Mouse (Mus musculus) olfactory bulb, adult 2 months (tissue): ENCODE results near the gene Izumo4.

Source experiments
- CTCF ChIP-seq: fragments of 200-500 bp; IDR thresholded peaks from 2 replicates; pipeline ENCODE4 v1.5.1; 2012; ENCODE audit warnings: low read depth, mild to moderate bottlenecking, low read length, moderate library complexity; ENCODE audit not compliant: insufficient read depth
- POLR2A ChIP-seq: fragments of 200-500 bp; IDR thresholded peaks from 2 replicates; pipeline ENCODE4 v1.6.1; 2012; ENCODE audit warnings: mild to moderate bottlenecking, low read depth, low read length, moderate library complexity; ENCODE audit not compliant: insufficient read depth

DNA sequence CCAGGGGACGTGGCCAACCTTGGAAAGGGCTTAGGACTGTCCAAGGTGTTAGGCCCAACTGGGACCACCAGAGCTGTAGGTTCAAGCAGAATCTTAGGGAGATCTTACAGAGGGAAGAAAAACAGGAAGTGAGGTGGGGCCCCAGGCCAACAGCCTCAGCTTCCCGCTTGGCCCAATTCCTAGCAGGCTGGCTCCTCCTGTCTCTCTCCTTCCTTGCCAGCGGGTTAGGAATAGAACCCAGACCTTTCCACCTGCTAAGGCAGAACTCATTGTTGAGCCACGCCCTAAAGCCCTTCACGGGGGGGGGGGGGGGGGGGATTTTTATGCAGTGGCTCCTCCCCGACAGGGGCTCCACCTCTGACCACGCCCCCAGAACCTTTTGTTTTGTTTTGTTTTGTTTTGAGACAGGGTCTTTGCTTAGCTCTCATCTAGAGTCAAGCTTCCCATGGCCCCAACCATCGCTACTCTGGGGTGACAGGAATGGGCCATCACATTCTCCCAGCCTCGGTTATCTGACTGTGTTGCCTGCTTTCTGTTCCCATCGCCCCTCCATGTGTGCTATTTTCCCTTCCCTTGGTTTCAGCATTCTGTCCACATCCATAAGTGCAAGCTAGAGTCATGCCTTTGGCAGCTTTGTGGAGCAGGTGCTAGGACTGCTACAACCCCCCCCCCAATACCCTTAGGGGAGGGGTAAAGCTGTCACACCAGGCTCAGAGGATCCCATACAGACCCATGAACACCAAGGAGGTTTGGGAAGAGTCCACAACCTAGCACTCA, 23.2 kb upstream of the Izumo4 start:
- TF ChIP-seq POLR2A (no peak), CTCF (no peak)
